Comparison of ENCODE assay signal across 9 mouse cellular contexts in the genomic region with DNA sequence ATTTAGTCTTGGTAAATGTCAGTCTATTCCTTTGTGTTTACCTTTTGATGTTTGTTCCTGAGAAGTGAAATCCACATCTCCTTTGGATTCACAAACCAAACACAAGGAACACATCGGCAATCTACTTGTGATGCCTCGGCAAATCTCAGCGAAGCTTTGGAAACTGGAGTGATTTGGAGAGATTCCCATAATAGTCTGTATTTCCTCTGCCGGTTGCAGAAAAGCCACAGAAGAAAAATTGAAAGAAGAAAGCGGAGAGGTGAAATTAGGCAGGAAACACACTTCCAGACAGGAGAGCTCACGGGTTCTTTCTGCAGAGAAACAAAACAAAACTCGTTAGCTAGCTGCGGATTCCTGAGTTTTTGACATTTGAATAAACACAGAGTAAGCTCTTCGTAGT. TPM values are rescaled to one million over a fixed set of nuclear protein-coding genes. Genes with fewer than 3 reads are reported as not detected.
DNase-seq lines count a peak whose midpoint lies in the region; ATAC-seq and TF ChIP-seq lines count a peak whose summit lies in the region.
"Had no signal": no experiment of that assay in that cellular context is flagged by ENCODE, and none has a peak within 500 bp of the region (broad histone marks: within the 10 kb centered on the region; RNA-seq: fewer than 3 reads in every experiment).

No protein-coding gene starts in this region.

- WGBS in hindbrain, postnatal 0 days: 59% methylated on average over 9 of the region's 9 CpGs
- WGBS in hindbrain, embryonic 11.5 days: 82% methylated on average over 9 of the region's 9 CpGs

- H3K4me2 ChIP-seq in hindbrain, postnatal 0 days (ENCODE audit: low read depth, low read length): peak overlapping the region; percentile 24; the same call in 1 of the 2 replicates
- H3K4me2 ChIP-seq in hindbrain, embryonic 11.5 days (replicated peaks; ENCODE audit: low read depth, low read length): no peak overlapping the region

- intact Hi-C loops in left cerebral cortex, postnatal 14 days (cut with DNase I): no loop called here

- no peak for ATAC-seq in hindbrain, postnatal 0 days
- no peak for ATAC-seq in hindbrain, embryonic 11.5 days (ENCODE audit: low FRiP score)

- no peaks in the 10 kb centered on the region for H3K9me3 ChIP-seq in hindbrain, postnatal 0 days (ENCODE audit: low read length)
- no peaks in the 10 kb centered on the region for H3K9me3 ChIP-seq in hindbrain, embryonic 11.5 days (ENCODE audit: control insufficient read depth, low read length)
- H3K9me3 ChIP-seq: G1E had no signal

- no peaks in the 10 kb centered on the region for H3K27me3 ChIP-seq in hindbrain, postnatal 0 days (ENCODE audit: insufficient read depth, low read length)
- H3K27me3 ChIP-seq in hindbrain, embryonic 11.5 days (ENCODE audit: control insufficient read depth, insufficient read depth, low read length): no peaks in the 10 kb centered on the region

- H3K27ac ChIP-seq in hindbrain, postnatal 0 days: no peak overlapping the region
- no peak overlapping the region for H3K27ac ChIP-seq in hindbrain, embryonic 11.5 days (ENCODE audit: low read depth, low read length)
- no peak overlapping the region for H3K27ac ChIP-seq in brown adipose tissue, adult 24 weeks (replicated peaks; ENCODE audit: low read depth, low read length)

- H3K9ac ChIP-seq in hindbrain, postnatal 0 days (replicated peaks; ENCODE audit: low read length): no peak overlapping the region
- H3K9ac ChIP-seq in hindbrain, embryonic 11.5 days (ENCODE audit: low read depth, low read length): no peak overlapping the region

- H3K36me3 ChIP-seq in hindbrain, postnatal 0 days (ENCODE audit: insufficient read depth, low read length): no peaks in the 10 kb centered on the region
- no peaks in the 10 kb centered on the region for H3K36me3 ChIP-seq in hindbrain, embryonic 11.5 days (ENCODE audit: control insufficient read depth, insufficient read depth, low read length)
- H3K36me3 ChIP-seq: G1E had no signal

- TF ChIP-seq CTCF in hindbrain, postnatal 0 days (IDR thresholded peaks at IDR 0.05; ENCODE audit: low read depth): no peak

- peak overlapping the region; percentile 18; the same call in 1 of the 2 replicates for H3K4me3 ChIP-seq in hindbrain, postnatal 0 days (ENCODE audit: low read length)
- no peak overlapping the region for H3K4me3 ChIP-seq in hindbrain, embryonic 11.5 days (ENCODE audit: low read depth, low read length)
- H3K4me3 ChIP-seq in brown adipose tissue, adult 24 weeks (ENCODE audit: insufficient read depth, low read depth, low read length): peak overlapping the region; percentile 23; the same call in 1 of the 2 replicates

- peak; percentile 35 for DNase-seq in hindbrain, postnatal 0 days (ENCODE audit: low spot score)
- DNase-seq in hindbrain, embryonic 11.5 days (ENCODE audit: low spot score): no peak
- peak; percentile 7 to 31 for DNase-seq in frontal cortex, postnatal 25 days (ENCODE audit: low spot score in 2 of 2)
- peak; percentile 44 to 54 for DNase-seq in left cerebral cortex, postnatal 14 days (ENCODE audit: low spot score in 2 of 2)
- DNase-seq in spleen, postnatal 36 days (ENCODE audit: low spot score in 2 of 2): no peak
- DNase-seq in retina, postnatal 1 day: no peak
- DNase-seq in cerebellum, postnatal 36 days: no peak

- no peaks in the 10 kb centered on the region for H3K4me1 ChIP-seq in hindbrain, postnatal 0 days (ENCODE audit: insufficient read depth, low read length)
- H3K4me1 ChIP-seq in hindbrain, embryonic 11.5 days (replicated peaks; ENCODE audit: control insufficient read depth, insufficient read depth, low read length): no peaks in the 10 kb centered on the region
- no peaks in the 10 kb centered on the region for H3K4me1 ChIP-seq in brown adipose tissue, adult 24 weeks (ENCODE audit: control insufficient read depth, insufficient read depth, insufficient read length, low read length)

RNA-seq across cellular contexts. Expression of gene Tmem156, which starts 12.1 kb away (rescaled TPM):
- 0.21 TPM in 1 of 2 replicates, not detected in the other for total RNA-seq in hindbrain, postnatal 0 days (2014; rRNA removed)
- polyA plus RNA-seq in hindbrain, postnatal 0 days (2015; fragmentation: Nextera tagmentation; extraction: Ambion mirVana): 0.13 TPM in 1 of 2 replicates, not detected in the other
- 0.10 and 0.22 TPM in 2 replicates for polyA plus RNA-seq in hindbrain, embryonic 11.5 days (2014; fragmentation: Nextera tagmentation; extraction: Ambion mirVana)
- polyA plus RNA-seq in brown adipose tissue, adult 24 weeks (2012; ENCODE audit: insufficient read depth, insufficient read length, missing spikeins): not detected in 2 replicates
- total RNA-seq in left cerebral cortex, postnatal 14 days (2021): under 1 TPM; 0.61 to 0.62 TPM
- polyA plus RNA-seq: G1E had no signal

RNA-seq across cellular contexts. Expression of gene Klhl5, which starts 27.5 kb away (rescaled TPM):
- total RNA-seq in hindbrain, postnatal 0 days (2014; rRNA removed): 47.8 and 49.1 TPM in 2 replicates
- polyA plus RNA-seq in hindbrain, postnatal 0 days (2015; fragmentation: Nextera tagmentation; extraction: Ambion mirVana): 49.8 and 53.3 TPM in 2 replicates
- polyA plus RNA-seq in hindbrain, embryonic 11.5 days (2014; fragmentation: Nextera tagmentation; extraction: Ambion mirVana): 25.3 and 26.0 TPM in 2 replicates
- polyA plus RNA-seq in brown adipose tissue, adult 24 weeks (2012; ENCODE audit: insufficient read depth, insufficient read length, missing spikeins): 33.9 and 41.4 TPM in 2 replicates
- total RNA-seq in left cerebral cortex, postnatal 14 days (2021): 10 to 100 TPM; 51.1 to 60.2 TPM

Comparison
In these comparisons a context has a peak if more than half of its experiments do, and no peak if none do; other contexts are left out.
1. DNase-seq: peak in hindbrain, postnatal 0 days (single experiment), frontal cortex, postnatal 25 days (2 of 2) and left cerebral cortex, postnatal 14 days (2 of 2); none in hindbrain, embryonic 11.5 days (single experiment), spleen, postnatal 36 days (0 of 2), retina, postnatal 1 day (single experiment) and cerebellum, postnatal 36 days (0 of 2).